Mouse (Mus musculus) heart, postnatal 0 days (tissue): Measurements from ENCODE around the gene Dgat2. TPM values are rescaled to one million over a fixed set of nuclear protein-coding genes. Genes with fewer than 3 reads are reported as not detected.

Source experiments
- ATAC-seq: fragments of 200-750 bp; cut with Nextera tagmentation; 2 replicates; pipeline ENCODE4 v1.8.0; 2017; ENCODE audit warnings: low read depth, moderate number of reproducible peaks, moderate library complexity; ENCODE audit not compliant: insufficient read depth
- DNase-seq: peaks from one replicate; pipeline ENCODE4 v3.0.0-alpha.2; 2016; ENCODE audit warnings: low spot score
- H3K27ac ChIP-seq: fragments of 300-500 bp; sonication (generic); 2 replicates; pipeline ENCODE4 v1.5.1; 2014; ENCODE audit warnings: low read depth, mild to moderate bottlenecking
- H3K27me3 ChIP-seq: fragments of 300-500 bp; sonication (generic); 2 replicates; pipeline ENCODE4 v1.6.1; 2014; ENCODE audit warnings: low read length, mixed read lengths; ENCODE audit not compliant: control insufficient read depth, insufficient read depth
- H3K36me3 ChIP-seq: fragments of 300-500 bp; sonication (generic); replicated peaks from 2 replicates; pipeline ENCODE4 v1.6.1; 2014; ENCODE audit warnings: low read length, mixed read lengths; ENCODE audit not compliant: control insufficient read depth, insufficient read depth
- H3K4me1 ChIP-seq: fragments of 300-500 bp; sonication (generic); 2 replicates; pipeline ENCODE4 v1.6.1; 2014; ENCODE audit warnings: antibody characterized with exemption; ENCODE audit not compliant: control insufficient read depth, insufficient read depth
- H3K4me2 ChIP-seq: fragments of 300-500 bp; sonication (generic); 2 replicates; pipeline ENCODE4 v1.6.1; 2014; ENCODE audit warnings: low read depth, mild to moderate bottlenecking, low read length, moderate library complexity
- H3K4me3 ChIP-seq: fragments of 300-500 bp; sonication (generic); 2 replicates; pipeline ENCODE4 v1.5.1; 2014; ENCODE audit warnings: low read depth, low read length
- H3K9ac ChIP-seq: fragments of 300-500 bp; sonication (generic); replicated peaks from 2 replicates; pipeline ENCODE4 v1.6.1; 2014; ENCODE audit warnings: low read depth, low read length, mixed read lengths
- H3K9me3 ChIP-seq: fragments of 300-500 bp; sonication (generic); replicated peaks from 2 replicates; pipeline ENCODE4 v1.6.1; 2016; ENCODE audit warnings: low read length; ENCODE audit not compliant: control insufficient read depth
- CTCF ChIP-seq: IDR thresholded peaks from 2 replicates; pipeline ENCODE4 v1.5.1; 2016; ENCODE audit warnings: antibody characterized with exemption, control low read depth, low read depth
- EP300 ChIP-seq: IDR thresholded peaks from 2 replicates; pipeline ENCODE4 v1.6.1; 2016; ENCODE audit warnings: antibody characterized with exemption, low read depth
- WGBS: fragments of 180-500 bp; shearing (Covaris S2); extraction: QIAGEN DNeasy Blood & Tissue Kit; methylation state at CpG from one replicate; pipeline ENCODE4 v1.1.7; 2014; 5-methylcytosine and 5-hydroxymethylcytosine counted together
- polyA plus RNA-seq: library from polyadenylated mRNA; unstranded; fragments of >200 nt; fragmentation: Nextera tagmentation; extraction: Ambion mirVana; gene quantifications from 2 replicates; pipeline ENCODE4 v1.2.1, GENCODE M21; 2015
- total RNA-seq: library from RNA; depleted of rRNA; stranded (reverse); fragments of >200 nt; gene quantifications from 2 replicates; pipeline ENCODE4 v1.2.3, GENCODE M21; 2014; ENCODE audit warnings: low replicate concordance

The Dgat2 gene
- total and polyA plus RNA-seq, 2 experiments from 2014 or later = 114 to 115 TPM

DNA sequence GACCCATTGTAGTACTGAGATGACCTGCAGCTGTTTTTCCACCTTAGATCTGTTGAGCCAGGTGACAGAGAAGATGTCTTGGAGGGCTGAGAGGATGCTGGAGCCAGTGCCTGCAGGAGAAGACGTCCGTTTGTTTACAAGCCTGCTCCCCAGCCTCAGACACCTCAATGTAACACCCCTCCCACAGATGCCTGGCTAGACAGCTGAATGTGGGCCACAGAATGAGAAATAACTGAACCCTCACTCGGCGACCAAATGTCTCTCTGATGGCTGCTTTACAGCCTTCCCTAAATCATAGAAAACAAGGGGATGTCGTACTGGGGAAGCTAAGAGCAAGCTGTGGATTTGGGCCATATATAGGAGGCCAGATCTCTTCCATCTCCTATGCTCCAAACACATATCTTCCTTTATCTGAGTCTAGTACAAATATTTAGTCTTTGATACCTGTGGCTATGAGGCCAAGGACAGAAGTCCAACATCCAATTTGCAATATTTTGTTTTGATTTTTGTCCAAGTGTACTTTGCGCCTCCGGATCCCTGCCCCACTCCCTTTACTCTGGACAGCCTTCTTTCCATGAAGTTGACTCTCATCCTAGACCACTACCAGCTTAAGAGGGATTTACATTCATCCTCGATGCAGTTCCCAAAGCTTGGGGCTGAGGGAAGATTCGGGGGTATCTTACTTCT lies 12.7 kb downstream of the Dgat2 start:
- Histone ChIP-seq H3K9me3 (no peaks in the 10 kb centered on the region), H3K36me3 (0 out of 2 replicates have a peak, but pooled peaks cover 4% of the 10 kb centered on the region), H3K27ac (no peak overlapping the region), H3K4me2 (no peak overlapping the region), H3K27me3 (no peaks in the 10 kb centered on the region), H3K4me3 (no peak overlapping the region), H3K4me1 (peaks cover 4% of the 10 kb centered on the region; the same call in 1 of the 2 replicates), H3K9ac (no peak overlapping the region)
- DNase-seq (no peak), ATAC-seq (no peak)
- no peak for TF ChIP-seq EP300
- TF ChIP-seq CTCF = no peak
- 86% methylated on average over 9 of the region's 9 CpGs for WGBS

- no peak for ATAC-seq
- H3K9me3 ChIP-seq = no peaks in the 10 kb centered on the region
- H3K4me2 ChIP-seq = no peak overlapping the region
- H3K36me3 ChIP-seq = 0 out of 2 replicates have a peak, but pooled peaks cover 4% of the 10 kb centered on the region
- WGBS = 75% methylated on average over 6 of the region's 6 CpGs
- no peaks in the 10 kb centered on the region for H3K27me3 ChIP-seq
- TF ChIP-seq EP300 = no peak
- TF ChIP-seq CTCF = no peak
- no peak for DNase-seq
- no peak overlapping the region for H3K27ac ChIP-seq
- H3K4me3 ChIP-seq = no peak overlapping the region
- H3K4me1 ChIP-seq = 0 out of 2 replicates have a peak, but pooled peaks cover 4% of the 10 kb centered on the region
- H3K9ac ChIP-seq = no peak overlapping the region
These were observed 13.8 kb downstream of the Dgat2 start for GRCm38 (mm10) chr7:99168756-99169155.

GRCm38 (mm10) chr7:99167939-99168338 lies 14.6 kb downstream of the Dgat2 start:
- H3K4me3 ChIP-seq = no peak overlapping the region
- H3K27ac ChIP-seq = no peak overlapping the region
- H3K9ac ChIP-seq = no peak overlapping the region
- no peaks in the 10 kb centered on the region for H3K27me3 ChIP-seq
- H3K4me2 ChIP-seq = no peak overlapping the region
- H3K9me3 ChIP-seq = no peaks in the 10 kb centered on the region
- H3K4me1 ChIP-seq = 0 out of 2 replicates have a peak, but pooled peaks cover under 1% of the 10 kb centered on the region
- WGBS = 58% methylated on average over 5 of the region's 5 CpGs
- ATAC-seq = no peak
- TF ChIP-seq CTCF (no peak), EP300 (no peak)
- H3K36me3 ChIP-seq = 0 out of 2 replicates have a peak, but pooled peaks cover 4% of the 10 kb centered on the region
- DNase-seq = no peak

DNA sequence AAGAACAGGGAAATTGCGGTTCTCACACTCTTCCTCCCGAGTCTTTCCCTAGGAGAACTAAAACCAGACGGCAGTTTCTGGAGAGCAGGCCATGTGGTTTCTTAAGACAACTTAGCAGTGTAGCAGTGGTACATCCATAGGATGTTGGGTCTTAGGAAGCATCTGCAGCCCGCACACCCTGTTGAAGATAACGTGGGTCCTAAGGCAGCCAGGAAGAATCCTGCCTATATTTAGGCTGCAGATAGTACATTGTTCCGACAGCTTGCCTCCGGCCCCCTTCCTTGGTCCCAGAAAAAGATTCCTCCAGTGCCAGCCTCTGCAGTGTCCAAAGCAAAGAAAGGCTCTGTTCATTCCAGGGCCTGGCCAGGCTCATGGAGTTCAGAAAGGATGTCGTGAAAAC lies 16.4 kb downstream of the Dgat2 start:
- no peak overlapping the region for H3K9ac ChIP-seq
- no peak for DNase-seq
- H3K4me1 ChIP-seq = peaks cover 9% of the 10 kb centered on the region
- WGBS = 40% methylated on average over 8 of the region's 8 CpGs
- ATAC-seq = no peak
- H3K36me3 ChIP-seq = 0 out of 2 replicates have a peak, but pooled peaks cover 4% of the 10 kb centered on the region
- TF ChIP-seq CTCF (no peak), EP300 (no peak)
- no peak overlapping the region for H3K4me3 ChIP-seq
- no peak overlapping the region for H3K27ac ChIP-seq
- no peak overlapping the region for H3K4me2 ChIP-seq
- no peaks in the 10 kb centered on the region for H3K27me3 ChIP-seq
- H3K9me3 ChIP-seq = no peaks in the 10 kb centered on the region

- Histone ChIP-seq H3K9ac (no peak overlapping the region), H3K27me3 (no peaks in the 10 kb centered on the region), H3K4me1 (peaks cover 9% of the 10 kb centered on the region), H3K36me3 (0 out of 2 replicates have a peak, but pooled peaks cover 4% of the 10 kb centered on the region), H3K4me3 (no peak overlapping the region), H3K9me3 (no peaks in the 10 kb centered on the region), H3K27ac (no peak overlapping the region), H3K4me2 (no peak overlapping the region)
- TF ChIP-seq EP300 (no peak), CTCF (no peak)
- ATAC-seq (no peak), DNase-seq (no peak)
- WGBS = 88% methylated on average over 7 of the region's 7 CpGs
These were observed 17.6 kb downstream of the Dgat2 start for GRCm38 (mm10) chr7:99164873-99165410.
